Mouse (Mus musculus) urinary bladder, postnatal 4 days (tissue): Measurements from ENCODE around the gene Zfyve21.

ENCODE experiments used
- DNase-seq, 2 experiments: peaks; one replicate each; pipeline ENCODE4 v3.0.0; 2021 to 2022; ENCODE audit warnings: low spot score in 2 of 2

Zfyve21 gene

GRCm38 (mm10) chr12:111842565-111843433 is 28.8 kb downstream of the Zfyve21 start:
- no peak for DNase-seq

GRCm38 (mm10) chr12:111843470-111843869 is 29.5 kb downstream of the Zfyve21 start:
- DNase-seq, result no peak

GRCm38 (mm10) chr12:111845953-111846352 is 32.0 kb downstream of the Zfyve21 start:
- DNase-seq, result no peak

- DNase-seq, result no peak
Measured at GRCm38 (mm10) chr12:111846815-111847214, 32.8 kb downstream of the Zfyve21 start.

GRCm38 (mm10) chr12:111848300-111848798 is 34.4 kb downstream of the Zfyve21 start:
- no peak for DNase-seq

GRCm38 (mm10) chr12:111851235-111851634 is 37.3 kb downstream of the Zfyve21 start:
- no peak for DNase-seq

GRCm38 (mm10) chr12:111851745-111852144 is 37.8 kb downstream of the Zfyve21 start:
- no peak for DNase-seq

- peak in 1 of 2 experiments; percentile 37 for DNase-seq
Measured at GRCm38 (mm10) chr12:111853011-111853436, 39.1 kb downstream of the Zfyve21 start.

- DNase-seq, result no peak
Measured at GRCm38 (mm10) chr12:111853546-111853945, 39.6 kb downstream of the Zfyve21 start.

- no peak for DNase-seq
Measured at GRCm38 (mm10) chr12:111855448-111855847, 41.5 kb downstream of the Zfyve21 start.

GRCm38 (mm10) chr12:111864206-111864824 is 50.3 kb downstream of the Zfyve21 start:
- no peak for DNase-seq

- DNase-seq, result no peak
Measured at GRCm38 (mm10) chr12:111869806-111870205, 55.8 kb downstream of the Zfyve21 start.

GRCm38 (mm10) chr12:111870811-111871210 is 56.8 kb downstream of the Zfyve21 start:
- DNase-seq, result no peak

- no peak for DNase-seq
Measured at GRCm38 (mm10) chr12:111872079-111872478, 58.1 kb downstream of the Zfyve21 start.

- no peak for DNase-seq
Measured at GRCm38 (mm10) chr12:111874601-111875140, 60.7 kb downstream of the Zfyve21 start.

- no peak for DNase-seq
Measured at GRCm38 (mm10) chr12:111875499-111875898, 61.5 kb downstream of the Zfyve21 start.

- peak; percentile 51 to 89 for DNase-seq
Measured at GRCm38 (mm10) chr12:111878213-111878612, 64.2 kb downstream of the Zfyve21 start.
